Mouse (Mus musculus): ENCODE results near the gene Tas2r119.
"Not testable (repeated sequence)": the region's sequence is repeated elsewhere in the genome, so short reads cannot be mapped to it uniquely, and the experiment has no call there.

Tas2r119 gene

GRCm38 (mm10) chr15:32176989-32177388 lies at the start of gene Tas2r119:
TSS of gene Tas2r119 (plus strand) at chr15:32177289.
- DNase-seq (ENCODE audit: low read depth, low spot score), result no peak

GRCm38 (mm10) chr15:32132315-32132714 lies 44.8 kb upstream of the Tas2r119 start:
- DNase-seq (ENCODE audit: low read depth, low spot score), result no peak

GRCm38 (mm10) chr15:32141657-32142056 lies 35.4 kb upstream of the Tas2r119 start:
- DNase-seq (ENCODE audit: low read depth, low spot score), result no peak

GRCm38 (mm10) chr15:32144269-32144668 lies 32.8 kb upstream of the Tas2r119 start:
- DNase-seq (ENCODE audit: low read depth, low spot score), result no peak

GRCm38 (mm10) chr15:32153404-32153803 lies 23.7 kb upstream of the Tas2r119 start:
- no peak for DNase-seq (ENCODE audit: low read depth, low spot score)

- DNase-seq (ENCODE audit: low read depth, low spot score), result no peak
Observed at GRCm38 (mm10) chr15:32153857-32154449, 23.1 kb upstream of the Tas2r119 start.

- DNase-seq (ENCODE audit: low read depth, low spot score), result no peak
Observed at GRCm38 (mm10) chr15:32156126-32156525, 21.0 kb upstream of the Tas2r119 start.

GRCm38 (mm10) chr15:32160281-32160680 lies 16.8 kb upstream of the Tas2r119 start:
- no peak for DNase-seq (ENCODE audit: low read depth, low spot score)

- no peak for DNase-seq (ENCODE audit: low read depth, low spot score)
Observed at GRCm38 (mm10) chr15:32171764-32172163, 5.3 kb upstream of the Tas2r119 start.

GRCm38 (mm10) chr15:32172175-32172987 lies 4.7 kb upstream of the Tas2r119 start:
- no peak for DNase-seq (ENCODE audit: low read depth, low spot score)

- DNase-seq (ENCODE audit: low read depth, low spot score), result no peak
Observed at GRCm38 (mm10) chr15:32172988-32173329, 4.1 kb upstream of the Tas2r119 start.

- DNase-seq (ENCODE audit: low read depth, low spot score), result no peak
Observed at GRCm38 (mm10) chr15:32180010-32180725, 3.1 kb downstream of the Tas2r119 start.

- no peak for DNase-seq (ENCODE audit: low read depth, low spot score)
Observed at GRCm38 (mm10) chr15:32182026-32182425, 4.9 kb downstream of the Tas2r119 start.

- DNase-seq (ENCODE audit: low read depth, low spot score), result no peak
Observed at GRCm38 (mm10) chr15:32184964-32185363, 7.9 kb downstream of the Tas2r119 start.

GRCm38 (mm10) chr15:32189879-32190278 lies 12.8 kb downstream of the Tas2r119 start:
- DNase-seq (ENCODE audit: low read depth, low spot score), result no peak

- no peak for DNase-seq (ENCODE audit: low read depth, low spot score)
Observed at GRCm38 (mm10) chr15:32190436-32190835, 13.3 kb downstream of the Tas2r119 start.

- DNase-seq (ENCODE audit: low read depth, low spot score), result no peak
Observed at GRCm38 (mm10) chr15:32192948-32193347, 15.9 kb downstream of the Tas2r119 start.

GRCm38 (mm10) chr15:32198076-32198475 lies 21.0 kb downstream of the Tas2r119 start:
- no peak for DNase-seq (ENCODE audit: low read depth, low spot score)

- no peak for DNase-seq (ENCODE audit: low read depth, low spot score)
Observed at GRCm38 (mm10) chr15:32198561-32198960, 21.5 kb downstream of the Tas2r119 start.

GRCm38 (mm10) chr15:32203242-32203641 lies 26.2 kb downstream of the Tas2r119 start:
- DNase-seq (ENCODE audit: low read depth, low spot score), result no peak

- DNase-seq (ENCODE audit: low read depth, low spot score), result no peak
Observed at GRCm38 (mm10) chr15:32204908-32205307, 27.8 kb downstream of the Tas2r119 start.

GRCm38 (mm10) chr15:32214687-32215086 lies 37.6 kb downstream of the Tas2r119 start:
- DNase-seq (ENCODE audit: low read depth, low spot score), result not testable (repeated sequence)

GRCm38 (mm10) chr15:32223028-32223427 lies 45.9 kb downstream of the Tas2r119 start:
- no peak for DNase-seq (ENCODE audit: low read depth, low spot score)

All from WW6 (cell line).